Mouse (Mus musculus): ENCODE data around the gene Tor4a. TPM values are rescaled to one million over a fixed set of nuclear protein-coding genes. Genes with fewer than 3 reads are reported as not detected.

Gene Tor4a
- polyA plus RNA-seq, 1 experiment from 2014 or later: 1.1 TPM

GRCm38 (mm10) chr2:25221331-25221772 lies 24.7 kb upstream of the Tor4a start:
- no peak for DNase-seq
- no peaks in the 10 kb centered on the region for H3K27me3 ChIP-seq (ENCODE audit: control insufficient read depth, insufficient read depth, low read length)
- H3K27ac ChIP-seq (replicated peaks; ENCODE audit: low read depth, low read length): no peak overlapping the region
- ATAC-seq (ENCODE audit: low FRiP score, low TSS enrichment): no peak
- 74% methylated on average over 5 of the region's 5 CpGs for whole genome bisulfite sequencing
- no peaks in the 10 kb centered on the region for H3K9me3 ChIP-seq (ENCODE audit: control insufficient read depth, low read length)
- peaks cover 15% of the 10 kb centered on the region for H3K4me1 ChIP-seq (ENCODE audit: control insufficient read depth, insufficient read depth, low read length)
- H3K36me3 ChIP-seq (ENCODE audit: control insufficient read depth, insufficient read depth, low read length): peaks cover 6% of the 10 kb centered on the region
- H3K4me3 ChIP-seq (replicated peaks; ENCODE audit: low read depth, low read length): no peak overlapping the region
- no peak overlapping the region for H3K9ac ChIP-seq (replicated peaks; ENCODE audit: low read length)
- H3K4me2 ChIP-seq (ENCODE audit: low read length): no peak overlapping the region

- no peak within 1 kb of the TSS for H3K4me3 ChIP-seq (replicated peaks; ENCODE audit: low read depth, low read length)
- no peaks in the 10 kb centered on the region for H3K9me3 ChIP-seq (ENCODE audit: control insufficient read depth, low read length)
- peaks cover 6% of the 10 kb centered on the region for H3K36me3 ChIP-seq (ENCODE audit: control insufficient read depth, insufficient read depth, low read length)
- H3K4me2 ChIP-seq (ENCODE audit: low read length): no peak within 1 kb of the TSS
- DNase-seq (no peak), ATAC-seq (ENCODE audit: low FRiP score, low TSS enrichment) (no peak)
- no peak within 1 kb of the TSS for H3K9ac ChIP-seq (replicated peaks; ENCODE audit: low read length)
- no peaks in the 10 kb centered on the region for H3K27me3 ChIP-seq (ENCODE audit: control insufficient read depth, insufficient read depth, low read length)
- peaks cover 3% of the 10 kb centered on the region for H3K4me1 ChIP-seq (ENCODE audit: control insufficient read depth, insufficient read depth, low read length)
- H3K27ac ChIP-seq (replicated peaks; ENCODE audit: low read depth, low read length): no peak within 1 kb of the TSS
Measured at GRCm38 (mm10) chr2:25218445-25218844, 21.8 kb upstream of the Tor4a start, which contains the start of gene Fam166a. Fam166a (plus strand) TSS chr2:25218745.

- no peak overlapping the region for H3K4me3 ChIP-seq (replicated peaks; ENCODE audit: low read depth, low read length)
- no peak overlapping the region for H3K4me2 ChIP-seq (ENCODE audit: low read length)
- peaks cover 6% of the 10 kb centered on the region for H3K36me3 ChIP-seq (ENCODE audit: control insufficient read depth, insufficient read depth, low read length)
- WGBS: 60% methylated on average over 2 of the region's 2 CpGs
- H3K27ac ChIP-seq (replicated peaks; ENCODE audit: low read depth, low read length): no peak overlapping the region
- no peaks in the 10 kb centered on the region for H3K9me3 ChIP-seq (ENCODE audit: control insufficient read depth, low read length)
- no peak for DNase-seq
- no peaks in the 10 kb centered on the region for H3K4me1 ChIP-seq (ENCODE audit: control insufficient read depth, insufficient read depth, low read length)
- no peak overlapping the region for H3K9ac ChIP-seq (replicated peaks; ENCODE audit: low read length)
- ATAC-seq (ENCODE audit: low FRiP score, low TSS enrichment): no peak
- no peaks in the 10 kb centered on the region for H3K27me3 ChIP-seq (ENCODE audit: control insufficient read depth, insufficient read depth, low read length)
Measured at GRCm38 (mm10) chr2:25217666-25218065, 21.0 kb upstream of the Tor4a start.

- Histone ChIP-seq H3K27ac (replicated peaks; ENCODE audit: low read depth, low read length) (no peak within 1 kb of the TSS), H3K9me3 (ENCODE audit: control insufficient read depth, low read length) (no peaks in the 10 kb centered on the region), H3K27me3 (ENCODE audit: control insufficient read depth, insufficient read depth, low read length) (no peaks in the 10 kb centered on the region), H3K4me2 (ENCODE audit: low read length) (no peak within 1 kb of the TSS), H3K4me3 (replicated peaks; ENCODE audit: low read depth, low read length) (no peak within 1 kb of the TSS), H3K9ac (replicated peaks; ENCODE audit: low read length) (no peak within 1 kb of the TSS), H3K36me3 (ENCODE audit: control insufficient read depth, insufficient read depth, low read length) (no peaks in the 10 kb centered on the region), H3K4me1 (ENCODE audit: control insufficient read depth, insufficient read depth, low read length) (peaks cover 10% of the 10 kb centered on the region)
- no peak for ATAC-seq (ENCODE audit: low FRiP score, low TSS enrichment)
- no peak for DNase-seq
- WGBS: 52% methylated on average over 3 of the region's 3 CpGs
Measured at GRCm38 (mm10) chr2:25214444-25214843, 17.8 kb upstream of the Tor4a start, which contains the start of gene Stpg3. Stpg3 (minus strand) TSS chr2:25214637.

GRCm38 (mm10) chr2:25213266-25213865 lies 16.7 kb upstream of the Tor4a start:
- Histone ChIP-seq H3K9me3 (ENCODE audit: control insufficient read depth, low read length) (no peaks in the 10 kb centered on the region), H3K27ac (replicated peaks; ENCODE audit: low read depth, low read length) (no peak overlapping the region), H3K4me1 (ENCODE audit: control insufficient read depth, insufficient read depth, low read length) (peaks cover 19% of the 10 kb centered on the region), H3K27me3 (ENCODE audit: control insufficient read depth, insufficient read depth, low read length) (no peaks in the 10 kb centered on the region), H3K9ac (replicated peaks; ENCODE audit: low read length) (no peak overlapping the region), H3K4me3 (replicated peaks; ENCODE audit: low read depth, low read length) (no peak overlapping the region), H3K4me2 (ENCODE audit: low read length) (no peak overlapping the region), H3K36me3 (ENCODE audit: control insufficient read depth, insufficient read depth, low read length) (peaks cover 3% of the 10 kb centered on the region)
- no peak for ATAC-seq (ENCODE audit: low FRiP score, low TSS enrichment)
- DNase-seq: no peak
- 74% methylated on average over 23 of the region's 23 CpGs for WGBS

- H3K27ac ChIP-seq (replicated peaks; ENCODE audit: low read depth, low read length): peak within 1 kb of the TSS; percentile 92
- H3K36me3 ChIP-seq (ENCODE audit: control insufficient read depth, insufficient read depth, low read length): peaks cover 22% of the 10 kb centered on the region
- peak within 1 kb of the TSS; percentile 88 for H3K9ac ChIP-seq (replicated peaks; ENCODE audit: low read length)
- peaks cover 21% of the 10 kb centered on the region for H3K4me1 ChIP-seq (ENCODE audit: control insufficient read depth, insufficient read depth, low read length)
- WGBS: under 1% methylated on average over 44 of the region's 44 CpGs
- DNase-seq: peak; percentile 91
- peak within 1 kb of the TSS; percentile 83 for H3K4me2 ChIP-seq (ENCODE audit: low read length)
- no peaks in the 10 kb centered on the region for H3K27me3 ChIP-seq (ENCODE audit: control insufficient read depth, insufficient read depth, low read length)
- ATAC-seq (ENCODE audit: low FRiP score, low TSS enrichment): peak; percentile 91
- peak within 1 kb of the TSS; percentile 86 for H3K4me3 ChIP-seq (replicated peaks; ENCODE audit: low read depth, low read length)
- no peaks in the 10 kb centered on the region for H3K9me3 ChIP-seq (ENCODE audit: control insufficient read depth, low read length)
Measured at GRCm38 (mm10) chr2:25211121-25211670, 14.5 kb upstream of the Tor4a start, which contains the start of gene Nelfb. Nelfb (minus strand) TSS chr2:25211489.

- Histone ChIP-seq H3K4me1 (ENCODE audit: control insufficient read depth, insufficient read depth, low read length) (peaks cover 21% of the 10 kb centered on the region), H3K27me3 (ENCODE audit: control insufficient read depth, insufficient read depth, low read length) (no peaks in the 10 kb centered on the region), H3K27ac (replicated peaks; ENCODE audit: low read depth, low read length) (peak overlapping the region; percentile 92), H3K36me3 (ENCODE audit: control insufficient read depth, insufficient read depth, low read length) (peaks cover 27% of the 10 kb centered on the region), H3K4me3 (replicated peaks; ENCODE audit: low read depth, low read length) (peak overlapping the region; percentile 86), H3K4me2 (ENCODE audit: low read length) (peak overlapping the region; percentile 83), H3K9me3 (ENCODE audit: control insufficient read depth, low read length) (no peaks in the 10 kb centered on the region), H3K9ac (replicated peaks; ENCODE audit: low read length) (peak overlapping the region; percentile 88)
- under 1% methylated on average over 24 of the region's 24 CpGs for WGBS
- no peak for DNase-seq
- 0 out of 2 replicates have a peak, but pooled peaks have one; percentile 13 for ATAC-seq (ENCODE audit: low FRiP score, low TSS enrichment)
Measured at GRCm38 (mm10) chr2:25210686-25211085, 14.0 kb upstream of the Tor4a start.

GRCm38 (mm10) chr2:25207593-25207992 lies 10.9 kb upstream of the Tor4a start:
- Histone ChIP-seq H3K9ac (replicated peaks; ENCODE audit: low read length) (no peak overlapping the region), H3K4me1 (ENCODE audit: control insufficient read depth, insufficient read depth, low read length) (peaks cover 21% of the 10 kb centered on the region), H3K4me2 (ENCODE audit: low read length) (no peak overlapping the region), H3K36me3 (ENCODE audit: control insufficient read depth, insufficient read depth, low read length) (peaks cover 58% of the 10 kb centered on the region), H3K4me3 (replicated peaks; ENCODE audit: low read depth, low read length) (no peak overlapping the region), H3K27me3 (ENCODE audit: control insufficient read depth, insufficient read depth, low read length) (no peaks in the 10 kb centered on the region), H3K9me3 (ENCODE audit: control insufficient read depth, low read length) (no peaks in the 10 kb centered on the region), H3K27ac (replicated peaks; ENCODE audit: low read depth, low read length) (no peak overlapping the region)
- ATAC-seq (ENCODE audit: low FRiP score, low TSS enrichment): no peak
- DNase-seq: no peak
- 86% methylated on average over 1 of the region's 1 CpGs for WGBS

All from midbrain, embryonic 14.5 days (tissue).